Mouse (Mus musculus): ENCODE measurements around the gene Aldh18a1. TPM values are rescaled to one million over a fixed set of nuclear protein-coding genes. Genes with fewer than 3 reads are reported as not detected.
A peak's percentile ranks its signal among the peaks of the same experiment; 100 is the strongest.

Gene Aldh18a1
- polyA plus RNA-seq, 1 experiment = not detected

GRCm38 (mm10) chr19:40511100-40511439, 77.2 kb downstream of the Aldh18a1 start:
- TF ChIP-seq POLR2A (IDR thresholded peaks at IDR 0.05; ENCODE audit: insufficient read depth, low read depth, low read length) (no peak), CTCF (IDR thresholded peaks at IDR 0.05; ENCODE audit: insufficient read depth, low read depth, low read length) (no peak)
- WGBS = 41% methylated on average over 8 of the region's 8 CpGs
- peaks cover 19% of the 10 kb centered on the region for H3K4me1 ChIP-seq (ENCODE audit: control insufficient read depth, insufficient read depth, low read length)
- peak overlapping the region; percentile 25 for H3K4me3 ChIP-seq (ENCODE audit: insufficient read depth, low read depth, low read length)
- H3K27ac ChIP-seq (ENCODE audit: insufficient read depth, low read depth, low read length) = peak overlapping the region; percentile 14

GRCm38 (mm10) chr19:40510387-40511099, 77.7 kb downstream of the Aldh18a1 start:
- Histone ChIP-seq H3K27ac (ENCODE audit: insufficient read depth, low read depth, low read length) (peak overlapping the region; percentile 14), H3K4me1 (ENCODE audit: control insufficient read depth, insufficient read depth, low read length) (peaks cover 19% of the 10 kb centered on the region), H3K4me3 (ENCODE audit: insufficient read depth, low read depth, low read length) (peak overlapping the region; percentile 25)
- 57% methylated on average over 13 of the region's 13 CpGs for WGBS
- TF ChIP-seq CTCF (IDR thresholded peaks at IDR 0.05; ENCODE audit: insufficient read depth, low read depth, low read length) = no peak
- TF ChIP-seq POLR2A (IDR thresholded peaks at IDR 0.05; ENCODE audit: insufficient read depth, low read depth, low read length) = no peak

- Histone ChIP-seq H3K4me3 (ENCODE audit: insufficient read depth, low read depth, low read length) (no peak overlapping the region), H3K4me1 (ENCODE audit: control insufficient read depth, insufficient read depth, low read length) (peaks cover 22% of the 10 kb centered on the region), H3K27ac (ENCODE audit: insufficient read depth, low read depth, low read length) (no peak overlapping the region)
- TF ChIP-seq CTCF (IDR thresholded peaks at IDR 0.05; ENCODE audit: insufficient read depth, low read depth, low read length) (no peak), POLR2A (IDR thresholded peaks at IDR 0.05; ENCODE audit: insufficient read depth, low read depth, low read length) (no peak)
- 81% methylated on average over 2 of the region's 2 CpGs for WGBS
These were observed 79.0 kb downstream of the Aldh18a1 start for GRCm38 (mm10) chr19:40509274-40509673.

GRCm38 (mm10) chr19:40508851-40509250, 79.4 kb downstream of the Aldh18a1 start:
- TF ChIP-seq POLR2A (IDR thresholded peaks at IDR 0.05; ENCODE audit: insufficient read depth, low read depth, low read length) (no peak), CTCF (IDR thresholded peaks at IDR 0.05; ENCODE audit: insufficient read depth, low read depth, low read length) (no peak)
- peaks cover 22% of the 10 kb centered on the region for H3K4me1 ChIP-seq (ENCODE audit: control insufficient read depth, insufficient read depth, low read length)
- 58% methylated on average over 2 of the region's 2 CpGs for WGBS
- no peak overlapping the region for H3K4me3 ChIP-seq (ENCODE audit: insufficient read depth, low read depth, low read length)
- H3K27ac ChIP-seq (ENCODE audit: insufficient read depth, low read depth, low read length) = no peak overlapping the region

- H3K4me1 ChIP-seq (ENCODE audit: control insufficient read depth, insufficient read depth, low read length) = peaks cover 23% of the 10 kb centered on the region
- no peak overlapping the region for H3K27ac ChIP-seq (ENCODE audit: insufficient read depth, low read depth, low read length)
- 76% methylated on average over 3 of the region's 3 CpGs for WGBS
- H3K4me3 ChIP-seq (ENCODE audit: insufficient read depth, low read depth, low read length) = no peak overlapping the region
- no peak for TF ChIP-seq POLR2A (IDR thresholded peaks at IDR 0.05; ENCODE audit: insufficient read depth, low read depth, low read length)
- no peak for TF ChIP-seq CTCF (IDR thresholded peaks at IDR 0.05; ENCODE audit: insufficient read depth, low read depth, low read length)
These were observed 81.3 kb downstream of the Aldh18a1 start for GRCm38 (mm10) chr19:40506965-40507364.

- no peak for TF ChIP-seq CTCF (IDR thresholded peaks at IDR 0.05; ENCODE audit: insufficient read depth, low read depth, low read length)
- no peak for TF ChIP-seq POLR2A (IDR thresholded peaks at IDR 0.05; ENCODE audit: insufficient read depth, low read depth, low read length)
- peaks cover 13% of the 10 kb centered on the region for H3K4me1 ChIP-seq (ENCODE audit: control insufficient read depth, insufficient read depth, low read length)
- 65% methylated on average over 7 of the region's 7 CpGs for WGBS
- no peak overlapping the region for H3K4me3 ChIP-seq (ENCODE audit: insufficient read depth, low read depth, low read length)
- no peak overlapping the region for H3K27ac ChIP-seq (ENCODE audit: insufficient read depth, low read depth, low read length)
These were observed 83.9 kb downstream of the Aldh18a1 start for GRCm38 (mm10) chr19:40504336-40504735.

Other genes starting within 250 kb of the Aldh18a1 start
- not detected in 2 replicates for gene Sorbs1, start 74.7 kb downstream of the Aldh18a1 start, polyA plus RNA-seq (2012; ENCODE audit: insufficient read depth, insufficient read length, low replicate concordance, missing spikeins)
- gene Tctn3, start 23.8 kb upstream of the Aldh18a1 start, polyA plus RNA-seq (2012; ENCODE audit: insufficient read depth, insufficient read length, low replicate concordance, missing spikeins) = not detected in 2 replicates
- not detected in 2 replicates for gene Entpd1, start 23.9 kb upstream of the Aldh18a1 start, polyA plus RNA-seq (2012; ENCODE audit: insufficient read depth, insufficient read length, low replicate concordance, missing spikeins)
- gene Cc2d2b, start 160.3 kb upstream of the Aldh18a1 start, polyA plus RNA-seq (2012; ENCODE audit: insufficient read depth, insufficient read length, low replicate concordance, missing spikeins) = not detected in 2 replicates
- not detected in 2 replicates for gene Ccnj, start 242.8 kb upstream of the Aldh18a1 start, polyA plus RNA-seq (2012; ENCODE audit: insufficient read depth, insufficient read length, low replicate concordance, missing spikeins)